Mouse (Mus musculus): ENCODE measurements at regions not wholly inside any gene's neighbourhood (a gene's known extent, or its start where the extent isn't known, plus 50 kb on each side); places are given as distances from the start of the nearest gene placed in this dataset.

DNA sequence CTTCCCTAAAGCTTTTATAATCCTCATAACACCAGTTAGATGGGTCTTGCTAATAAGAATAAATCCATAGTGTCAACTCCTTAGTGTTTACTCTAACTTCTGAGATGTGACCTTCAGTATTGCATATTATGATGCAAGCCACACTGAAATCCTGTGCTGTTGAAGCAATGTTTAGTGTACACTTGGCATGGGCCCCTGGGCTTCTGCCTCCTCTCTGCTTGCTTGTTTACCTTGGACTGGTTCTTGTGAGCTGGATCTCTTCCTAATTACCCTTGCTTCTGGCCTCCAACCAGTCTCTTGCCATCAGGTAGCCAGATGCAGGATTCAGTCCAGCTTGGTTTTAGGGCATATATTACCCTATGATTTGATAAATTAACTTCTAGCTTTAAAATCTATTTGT lies 57.0 kb downstream of the Rgs2 start:
- H3K4me3 ChIP-seq, result no peak overlapping the region
- ATAC-seq (ENCODE audit: insufficient number of reproducible peaks, insufficient read depth, low FRiP score, low TSS enrichment), result no peak
- H3K36me3 ChIP-seq, result no peaks in the 10 kb centered on the region
- no peaks in the 10 kb centered on the region for H3K9me3 ChIP-seq
- no peak overlapping the region for H3K27ac ChIP-seq
- H3K27me3 ChIP-seq, result no peaks in the 10 kb centered on the region
- H3K9ac ChIP-seq, result no peak overlapping the region
- H3K4me2 ChIP-seq (replicated peaks), result no peak overlapping the region
- H3K4me1 ChIP-seq, result no peaks in the 10 kb centered on the region

DNA sequence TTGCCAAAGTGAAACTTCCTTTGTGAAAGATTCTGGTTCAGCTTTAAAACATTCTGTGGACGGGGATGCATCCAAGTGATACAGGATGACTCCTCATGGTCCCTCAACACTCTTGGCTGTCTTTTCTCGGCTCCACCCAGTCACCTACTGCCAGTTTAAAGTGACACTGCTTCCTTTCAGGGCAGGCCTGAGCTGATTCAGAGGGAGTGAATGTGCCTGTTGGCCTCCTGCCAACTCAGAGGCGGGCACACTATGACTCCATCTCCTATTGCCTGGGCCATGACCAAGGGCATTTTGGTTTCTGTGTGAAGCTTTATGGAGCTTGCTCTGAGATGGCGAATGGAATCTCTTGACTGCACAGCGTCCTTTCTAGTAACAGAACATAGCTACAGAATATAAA lies 62.5 kb downstream of the Rgs2 start:
- Histone ChIP-seq H3K4me1 (no peaks in the 10 kb centered on the region), H3K36me3 (no peaks in the 10 kb centered on the region), H3K9me3 (no peaks in the 10 kb centered on the region), H3K4me2 (replicated peaks) (no peak overlapping the region), H3K27ac (no peak overlapping the region), H3K9ac (no peak overlapping the region), H3K4me3 (no peak overlapping the region), H3K27me3 (no peaks in the 10 kb centered on the region)
- WGBS, result 71% methylated on average over 5 of the region's 5 CpGs
- no peak for ATAC-seq (ENCODE audit: insufficient number of reproducible peaks, insufficient read depth, low FRiP score, low TSS enrichment)

DNA sequence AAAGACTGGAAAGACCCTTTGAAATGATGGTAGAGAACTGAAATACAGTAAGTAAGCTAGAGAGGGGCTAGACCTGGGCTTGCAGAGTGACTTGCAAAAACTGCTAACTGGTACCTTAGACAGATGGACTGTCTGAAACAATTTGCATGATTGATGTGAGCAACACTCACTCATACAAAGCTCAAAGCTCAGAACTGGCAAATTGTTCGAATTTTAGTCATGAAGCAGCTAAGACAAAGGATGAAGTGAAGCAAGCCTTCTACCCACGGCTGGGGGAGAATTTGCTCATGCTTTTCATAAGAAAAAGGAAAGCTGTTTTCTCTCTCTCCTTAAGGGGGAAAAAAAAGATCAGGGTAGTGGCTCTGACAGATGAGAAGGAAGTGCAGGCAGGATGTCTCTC lies 64.5 kb downstream of the Rgs2 start:
- H3K4me1 ChIP-seq, result no peaks in the 10 kb centered on the region
- no peak overlapping the region for H3K4me3 ChIP-seq
- no peaks in the 10 kb centered on the region for H3K27me3 ChIP-seq
- no peak overlapping the region for H3K4me2 ChIP-seq (replicated peaks)
- no peaks in the 10 kb centered on the region for H3K36me3 ChIP-seq
- 44% methylated on average over 2 of the region's 2 CpGs for WGBS
- no peaks in the 10 kb centered on the region for H3K9me3 ChIP-seq
- H3K27ac ChIP-seq, result no peak overlapping the region
- H3K9ac ChIP-seq, result no peak overlapping the region
- no peak for ATAC-seq (ENCODE audit: insufficient number of reproducible peaks, insufficient read depth, low FRiP score, low TSS enrichment)

DNA sequence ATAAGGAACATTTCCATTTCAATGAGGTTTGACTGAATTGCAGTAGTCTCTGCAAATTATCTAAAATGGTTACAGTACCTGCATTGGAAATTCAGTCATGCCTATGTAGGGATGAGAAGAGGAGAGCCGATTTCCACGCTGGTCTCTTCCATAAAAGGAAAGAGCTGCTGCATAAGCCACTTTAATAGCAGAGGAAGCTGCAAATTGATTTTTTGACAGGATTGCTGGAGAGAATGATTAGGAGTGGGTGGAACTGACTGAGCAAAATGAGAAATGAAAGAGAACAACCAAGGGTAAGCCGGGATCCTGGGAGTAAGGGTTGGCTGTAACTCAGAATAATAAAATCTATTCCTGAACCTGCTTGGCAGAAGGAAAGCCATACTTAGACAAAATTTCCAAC lies 65.4 kb downstream of the Rgs2 start:
- no peak for ATAC-seq (ENCODE audit: insufficient number of reproducible peaks, insufficient read depth, low FRiP score, low TSS enrichment)
- WGBS, result 81% methylated on average over 3 of the region's 3 CpGs
- Histone ChIP-seq H3K4me1 (no peaks in the 10 kb centered on the region), H3K27ac (no peak overlapping the region), H3K9me3 (no peaks in the 10 kb centered on the region), H3K27me3 (no peaks in the 10 kb centered on the region), H3K9ac (no peak overlapping the region), H3K4me3 (no peak overlapping the region), H3K36me3 (no peaks in the 10 kb centered on the region), H3K4me2 (replicated peaks) (no peak overlapping the region)

DNA sequence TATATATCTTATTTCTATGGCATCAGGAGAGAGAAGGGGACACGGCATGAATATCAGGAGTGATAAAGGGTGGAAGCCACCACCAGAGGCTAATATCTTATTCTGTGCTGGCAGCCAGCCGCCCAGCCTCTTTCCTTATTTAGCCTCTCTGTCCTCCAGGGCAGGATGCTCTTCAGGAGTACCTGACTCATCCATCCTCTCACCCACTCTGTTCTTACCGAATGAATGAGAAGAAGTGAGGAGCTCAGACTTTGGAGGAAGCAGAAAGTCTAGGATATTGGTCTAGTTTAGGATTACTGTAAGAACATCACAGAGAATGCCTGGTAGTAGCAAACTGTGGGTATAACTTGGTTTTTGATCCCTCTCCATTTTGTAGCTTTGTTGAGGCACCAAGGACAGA lies 73.2 kb downstream of the Rgs2 start:
- no peak for ATAC-seq (ENCODE audit: insufficient number of reproducible peaks, insufficient read depth, low FRiP score, low TSS enrichment)
- Histone ChIP-seq H3K36me3 (no peaks in the 10 kb centered on the region), H3K9me3 (no peaks in the 10 kb centered on the region), H3K27ac (no peak overlapping the region), H3K4me3 (no peak overlapping the region), H3K4me1 (no peaks in the 10 kb centered on the region), H3K27me3 (no peaks in the 10 kb centered on the region), H3K9ac (no peak overlapping the region), H3K4me2 (replicated peaks) (no peak overlapping the region)
- WGBS, result 84% methylated on average over 3 of the region's 3 CpGs

DNA sequence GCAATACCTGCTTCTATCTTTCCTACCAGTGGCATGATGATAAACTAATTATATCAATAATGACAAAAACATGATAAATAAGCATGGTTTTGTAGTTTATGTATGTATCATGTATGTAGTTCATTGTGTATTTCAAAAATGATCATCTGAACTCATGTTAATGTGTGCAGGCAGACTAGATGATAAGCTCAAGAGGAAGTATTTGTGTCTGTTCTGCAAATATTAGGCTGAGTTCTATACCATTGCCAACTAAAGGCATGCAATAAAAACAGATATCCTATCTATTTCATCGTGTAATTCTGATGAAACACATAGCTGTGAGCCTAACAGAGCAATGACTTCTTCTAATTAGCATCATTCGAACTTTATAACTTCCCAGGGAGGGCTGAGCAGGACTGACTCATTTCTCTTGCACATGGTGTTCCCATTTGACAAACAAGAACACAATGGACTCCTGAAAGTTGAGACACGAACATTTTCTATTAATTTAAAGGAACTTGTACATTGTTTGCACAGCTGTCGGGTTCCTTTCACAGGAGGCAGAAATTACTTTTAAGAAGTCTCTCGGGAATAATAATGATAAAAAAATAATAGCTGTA lies 74.3 kb downstream of the Rgs2 start:
- H3K36me3 ChIP-seq, result no peaks in the 10 kb centered on the region
- H3K27ac ChIP-seq, result no peak overlapping the region
- no peak overlapping the region for H3K4me2 ChIP-seq (replicated peaks)
- H3K9me3 ChIP-seq, result no peaks in the 10 kb centered on the region
- no peak overlapping the region for H3K4me3 ChIP-seq
- WGBS, result 52% methylated on average over 5 of the region's 5 CpGs
- ATAC-seq (ENCODE audit: insufficient number of reproducible peaks, insufficient read depth, low FRiP score, low TSS enrichment), result no peak
- no peaks in the 10 kb centered on the region for H3K27me3 ChIP-seq
- no peaks in the 10 kb centered on the region for H3K4me1 ChIP-seq
- no peak overlapping the region for H3K9ac ChIP-seq

DNA sequence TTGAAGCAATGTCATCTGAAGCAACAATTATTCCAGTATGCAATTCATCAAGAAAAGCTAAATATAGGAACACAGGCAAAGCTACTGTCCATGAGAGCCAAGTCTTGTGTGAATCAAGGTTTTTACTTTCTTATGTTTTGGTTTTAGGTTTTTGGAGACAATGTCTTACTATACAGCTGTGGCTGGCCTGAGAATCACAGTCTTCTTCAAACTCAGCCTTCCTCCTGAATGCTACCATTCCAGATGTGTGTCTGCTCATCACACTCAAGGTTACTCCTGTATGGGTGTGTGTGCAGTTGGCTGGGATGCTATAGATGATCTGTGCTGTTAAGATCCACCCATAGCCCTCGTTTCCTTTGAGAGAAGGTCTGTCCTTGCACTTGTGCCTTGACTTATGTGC lies 81.5 kb downstream of the Rgs2 start:
- H3K4me2 ChIP-seq (replicated peaks), result no peak overlapping the region
- no peak overlapping the region for H3K4me3 ChIP-seq
- no peaks in the 10 kb centered on the region for H3K36me3 ChIP-seq
- no peak overlapping the region for H3K9ac ChIP-seq
- H3K4me1 ChIP-seq, result no peaks in the 10 kb centered on the region
- H3K9me3 ChIP-seq, result no peaks in the 10 kb centered on the region
- WGBS, result 61% methylated on average over 1 of the region's 1 CpGs
- no peak for ATAC-seq (ENCODE audit: insufficient number of reproducible peaks, insufficient read depth, low FRiP score, low TSS enrichment)
- H3K27ac ChIP-seq, result no peak overlapping the region
- no peaks in the 10 kb centered on the region for H3K27me3 ChIP-seq

DNA sequence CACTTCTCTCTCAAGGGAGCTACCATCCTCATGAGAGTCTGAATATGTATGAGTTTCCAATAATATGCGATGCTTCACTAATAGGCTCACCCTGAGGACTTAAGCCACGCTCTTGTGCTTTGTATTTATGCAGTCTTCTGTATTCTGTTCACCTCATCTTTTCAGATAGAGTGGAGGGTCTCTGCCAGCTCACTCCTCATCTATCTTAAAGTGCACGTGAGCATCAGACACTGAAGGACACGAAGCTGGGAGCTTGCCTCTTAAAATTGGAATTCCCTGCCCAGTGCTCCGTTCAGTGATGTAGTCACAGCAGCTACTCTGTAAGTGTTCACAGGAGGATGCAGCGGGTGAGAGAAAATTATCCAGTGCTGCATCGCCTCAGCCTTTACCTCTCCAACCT lies 83.7 kb downstream of the Rgs2 start:
- Histone ChIP-seq H3K27me3 (no peaks in the 10 kb centered on the region), H3K4me3 (no peak overlapping the region), H3K27ac (no peak overlapping the region), H3K36me3 (no peaks in the 10 kb centered on the region), H3K4me2 (replicated peaks) (no peak overlapping the region), H3K4me1 (no peaks in the 10 kb centered on the region), H3K9ac (no peak overlapping the region), H3K9me3 (no peaks in the 10 kb centered on the region)
- no peak for ATAC-seq (ENCODE audit: insufficient number of reproducible peaks, insufficient read depth, low FRiP score, low TSS enrichment)
- 70% methylated on average over 7 of the region's 7 CpGs for WGBS

DNA sequence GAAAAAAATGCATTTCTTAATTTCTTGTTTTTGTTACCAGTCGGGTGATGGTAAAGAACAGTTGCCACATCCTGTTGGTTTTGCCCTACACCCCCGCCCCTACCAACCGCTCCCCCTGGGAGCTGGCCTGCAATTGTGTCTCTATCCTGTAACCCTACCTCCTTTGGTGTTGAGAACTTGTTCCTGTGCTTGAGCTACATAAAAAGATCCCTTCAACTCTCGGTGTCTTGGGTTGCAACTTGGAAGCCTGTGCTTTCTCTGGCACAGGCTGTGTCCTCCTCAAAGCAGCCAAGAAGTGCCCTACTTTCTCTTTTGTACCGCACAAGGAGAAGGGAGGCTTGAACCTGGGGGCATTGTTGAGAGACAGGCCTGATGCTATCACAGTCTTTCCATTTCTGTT lies 85.0 kb downstream of the Rgs2 start:
- WGBS, result 74% methylated on average over 5 of the region's 5 CpGs

DNA sequence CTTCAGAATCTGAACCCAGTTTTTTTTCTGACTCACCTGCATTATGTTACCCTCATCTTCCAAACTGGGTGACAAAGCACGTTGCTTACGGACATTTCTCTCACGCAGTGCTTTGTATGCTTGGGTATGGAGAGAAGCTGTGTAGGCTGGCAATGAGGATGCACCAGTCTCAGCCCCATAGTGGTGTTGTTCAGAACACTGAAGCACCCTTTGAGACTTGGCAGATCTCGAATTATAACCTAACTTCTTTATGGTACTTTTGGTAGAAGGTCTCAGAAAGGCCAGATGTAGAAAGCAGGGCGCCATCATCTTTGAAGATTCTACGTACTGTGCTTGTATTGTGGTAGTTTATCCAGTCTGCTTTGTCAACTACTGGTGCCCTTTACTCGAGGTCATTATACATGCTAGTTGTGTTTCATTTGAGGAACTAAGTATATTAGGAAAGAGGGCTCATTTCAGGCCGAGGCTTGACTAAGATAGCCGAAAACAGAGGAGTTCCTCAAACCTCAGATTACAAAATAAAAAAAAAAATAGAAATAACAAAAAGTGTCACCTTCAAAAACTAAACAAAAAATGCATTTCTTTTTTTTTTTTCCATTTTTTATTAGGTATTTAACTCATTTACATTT lies 85.7 kb downstream of the Rgs2 start:
- Histone ChIP-seq H3K9ac (no peak overlapping the region), H3K4me1 (no peaks in the 10 kb centered on the region), H3K9me3 (no peaks in the 10 kb centered on the region), H3K27ac (no peak overlapping the region), H3K4me3 (no peak overlapping the region), H3K36me3 (no peaks in the 10 kb centered on the region), H3K27me3 (no peaks in the 10 kb centered on the region), H3K4me2 (replicated peaks) (no peak overlapping the region)
- ATAC-seq (ENCODE audit: insufficient number of reproducible peaks, insufficient read depth, low FRiP score, low TSS enrichment), result no peak
- WGBS, result 89% methylated on average over 9 of the region's 9 CpGs

More for the DNA sequence above, 85.0 kb downstream of the Rgs2 start:
- no peak for ATAC-seq (ENCODE audit: insufficient number of reproducible peaks, insufficient read depth, low FRiP score, low TSS enrichment)
- Histone ChIP-seq H3K4me3 (no peak overlapping the region), H3K4me1 (no peaks in the 10 kb centered on the region), H3K27ac (no peak overlapping the region), H3K9me3 (no peaks in the 10 kb centered on the region), H3K4me2 (replicated peaks) (no peak overlapping the region), H3K27me3 (no peaks in the 10 kb centered on the region), H3K9ac (no peak overlapping the region), H3K36me3 (no peaks in the 10 kb centered on the region)

DNA sequence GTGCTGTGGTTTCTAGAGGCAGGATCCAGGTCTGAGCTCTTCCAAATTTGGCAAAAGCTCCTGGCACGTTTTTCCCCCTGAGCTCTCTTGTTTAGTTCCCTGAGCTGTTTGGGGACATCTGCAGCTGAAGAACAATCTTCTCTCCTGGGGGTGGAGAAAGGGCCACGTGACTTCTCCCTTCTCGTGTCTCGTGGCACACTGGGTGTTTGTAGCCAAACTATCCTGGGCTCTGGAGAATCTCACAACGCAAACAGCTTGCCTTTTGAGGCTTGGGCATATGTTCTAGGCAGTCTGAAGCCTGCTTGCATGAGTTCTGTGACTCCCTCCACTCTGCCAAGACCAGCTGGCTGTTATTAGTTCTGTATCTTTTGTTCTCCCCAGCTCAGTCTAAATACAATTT lies 86.3 kb downstream of the Rgs2 start:
- H3K4me1 ChIP-seq, result no peaks in the 10 kb centered on the region
- WGBS, result 67% methylated on average over 5 of the region's 5 CpGs
- H3K9me3 ChIP-seq, result no peaks in the 10 kb centered on the region
- no peak overlapping the region for H3K4me2 ChIP-seq (replicated peaks)
- no peak for ATAC-seq (ENCODE audit: insufficient number of reproducible peaks, insufficient read depth, low FRiP score, low TSS enrichment)
- H3K4me3 ChIP-seq, result no peak overlapping the region
- H3K36me3 ChIP-seq, result no peaks in the 10 kb centered on the region
- no peak overlapping the region for H3K9ac ChIP-seq
- no peak overlapping the region for H3K27ac ChIP-seq
- no peaks in the 10 kb centered on the region for H3K27me3 ChIP-seq

DNA sequence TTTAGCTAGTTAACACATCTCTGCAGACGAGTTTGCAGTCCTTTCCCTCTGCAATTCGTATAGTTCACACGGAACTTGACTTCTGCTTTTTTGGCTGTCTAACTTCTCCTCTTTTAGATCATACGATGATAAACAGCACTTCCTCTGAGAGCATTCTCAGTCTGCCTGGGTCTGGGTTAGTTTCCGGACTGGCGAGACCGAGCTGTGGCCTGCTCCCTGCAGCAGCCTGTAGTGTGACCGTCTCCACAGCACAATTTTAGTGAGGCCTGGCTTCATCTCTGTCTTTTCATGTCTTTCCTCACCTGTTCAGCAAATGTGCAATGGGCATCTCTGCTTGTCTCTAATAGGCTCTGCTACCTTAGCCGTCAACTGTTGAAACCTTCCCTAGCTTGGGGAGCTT lies 87.4 kb downstream of the Rgs2 start:
- no peak overlapping the region for H3K4me2 ChIP-seq (replicated peaks)

More for the DNA sequence above, 87.4 kb downstream of the Rgs2 start:
- no peaks in the 10 kb centered on the region for H3K27me3 ChIP-seq
- no peaks in the 10 kb centered on the region for H3K4me1 ChIP-seq
- no peak overlapping the region for H3K9ac ChIP-seq
- no peak for ATAC-seq (ENCODE audit: insufficient number of reproducible peaks, insufficient read depth, low FRiP score, low TSS enrichment)
- H3K27ac ChIP-seq, result peak overlapping the region; percentile 27; the same call in 1 of the 2 replicates
- no peaks in the 10 kb centered on the region for H3K9me3 ChIP-seq
- no peak overlapping the region for H3K4me3 ChIP-seq
- H3K36me3 ChIP-seq, result no peaks in the 10 kb centered on the region
- WGBS, result 68% methylated on average over 9 of the region's 9 CpGs

All from embryonic facial prominence, embryonic 12.5 days (tissue).